Mouse (Mus musculus) ES-Bruce4 (cell line): ENCODE results near the gene Fmnl1. TPM values are rescaled to one million over a fixed set of nuclear protein-coding genes. Genes with fewer than 3 reads are reported as not detected.
"Not testable (repeated sequence)": the region's sequence is repeated elsewhere in the genome, so short reads cannot be mapped to it uniquely, and the experiment has no call there.

Experiments
- H3K27ac ChIP-seq: 2 replicates; pipeline ENCODE4 v1.5.1; 2012; ENCODE audit warnings: low read length, inconsistent platforms; ENCODE audit not compliant: insufficient read depth
- H3K27me3 ChIP-seq: 2 replicates; pipeline ENCODE4 v1.6.1; 2012; ENCODE audit warnings: mild to moderate bottlenecking, low read length, inconsistent platforms; ENCODE audit not compliant: control insufficient read depth, poor library complexity, insufficient read depth, severe bottlenecking
- H3K36me3 ChIP-seq: 2 replicates; pipeline ENCODE4 v1.6.1; 2012; ENCODE audit warnings: inconsistent platforms, mild to moderate bottlenecking, low read length, moderate library complexity; ENCODE audit not compliant: control insufficient read depth, poor library complexity, insufficient read depth, severe bottlenecking
- H3K4me1 ChIP-seq: one replicate; pipeline ENCODE4 v1.8.1; 2011; ENCODE audit warnings: low read length; ENCODE audit not compliant: control insufficient read depth, insufficient read depth
- H3K4me3 ChIP-seq: 2 replicates; pipeline ENCODE4 v1.5.1; 2011; ENCODE audit warnings: low read depth, mild to moderate bottlenecking, low read length
- H3K9ac ChIP-seq: 2 replicates; pipeline ENCODE4 v1.6.1; 2012; ENCODE audit warnings: low read depth, mild to moderate bottlenecking, inconsistent platforms; ENCODE audit not compliant: poor library complexity, severe bottlenecking
- H3K9me3 ChIP-seq: replicated peaks from 2 replicates; pipeline ENCODE4 v1.6.1; 2012; ENCODE audit warnings: mild to moderate bottlenecking, low read length, inconsistent platforms; ENCODE audit not compliant: control insufficient read depth, poor library complexity, insufficient read depth, severe bottlenecking
- CTCF ChIP-seq: IDR thresholded peaks from one replicate; pipeline ENCODE4 v1.8.1; 2011; ENCODE audit warnings: low read depth, low read length
- EP300 ChIP-seq: IDR thresholded peaks from 2 replicates; pipeline ENCODE4 v1.6.1; 2011; ENCODE audit warnings: low read depth, low read length; ENCODE audit not compliant: insufficient read depth
- POLR2A ChIP-seq: IDR thresholded peaks from one replicate; pipeline ENCODE4 v1.8.1; 2011; ENCODE audit warnings: low read length; ENCODE audit not compliant: insufficient read depth
- polyA plus RNA-seq: library from polyadenylated mRNA; stranded (reverse); fragments of >200 nt; gene quantifications from 2 replicates; pipeline ENCODE4 v1.2.4, GENCODE M21; 2011; ENCODE audit warnings: low read depth; ENCODE audit not compliant: missing spikeins, insufficient read depth, insufficient read length

Gene Fmnl1
- polyA plus RNA-seq, 1 experiment: 4.9 TPM

DNA sequence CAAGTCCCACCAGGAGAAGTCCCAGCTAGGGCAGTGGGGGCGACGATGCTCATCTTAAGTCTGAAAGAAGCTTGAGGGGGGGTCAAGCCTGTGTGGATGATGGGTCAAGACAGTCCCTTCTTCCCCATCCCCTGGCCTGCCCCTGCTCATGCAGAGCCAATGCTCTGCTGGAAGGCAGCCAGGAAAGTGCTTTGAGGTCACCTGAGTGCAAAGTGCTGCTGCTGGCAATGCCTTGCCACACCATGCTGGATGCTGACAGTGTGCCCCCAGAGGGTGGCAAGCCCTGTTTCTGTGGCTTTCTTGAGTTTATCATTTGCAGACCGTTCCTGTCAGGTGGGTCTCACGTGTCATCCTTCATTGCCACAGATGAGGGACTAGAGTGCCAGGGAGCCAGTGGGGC is 49.1 kb downstream of the Fmnl1 start:
- Histone ChIP-seq H3K36me3 (no peaks in the 10 kb centered on the region), H3K27ac (no peak overlapping the region), H3K9me3 (no peaks in the 10 kb centered on the region), H3K9ac (no peak overlapping the region), H3K4me1 (no peaks in the 10 kb centered on the region), H3K4me3 (no peak overlapping the region), H3K27me3 (no peaks in the 10 kb centered on the region; the same call in 1 of the 2 replicates)
- no peak for TF ChIP-seq CTCF
- TF ChIP-seq EP300: no peak
- no peak for TF ChIP-seq POLR2A

DNA sequence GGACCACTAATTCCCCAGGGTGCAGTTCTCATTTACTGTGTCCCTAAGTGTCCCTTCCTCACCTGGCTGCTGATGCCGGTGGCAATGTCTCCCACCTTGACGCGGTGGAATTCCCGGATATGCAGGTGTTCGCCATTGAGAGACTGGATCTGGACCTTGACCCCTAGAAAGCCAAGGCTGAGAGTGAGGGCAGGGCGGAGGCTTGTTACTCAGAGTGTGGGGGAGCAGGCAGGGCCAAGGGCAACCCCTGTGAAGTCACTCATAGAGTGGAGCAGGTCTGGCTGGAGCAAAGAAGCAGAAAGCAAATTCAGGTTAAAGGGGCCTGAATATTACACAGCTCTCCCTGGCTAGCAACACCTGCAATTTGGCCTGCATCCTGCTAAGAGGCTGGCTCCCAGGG is 50.5 kb downstream of the Fmnl1 start:
- no peaks in the 10 kb centered on the region for H3K9me3 ChIP-seq
- no peaks in the 10 kb centered on the region for H3K4me1 ChIP-seq
- no peaks in the 10 kb centered on the region; the same call in 1 of the 2 replicates for H3K27me3 ChIP-seq
- no peak overlapping the region for H3K9ac ChIP-seq
- H3K27ac ChIP-seq: no peak overlapping the region
- H3K4me3 ChIP-seq: no peak overlapping the region
- H3K36me3 ChIP-seq: no peaks in the 10 kb centered on the region
- TF ChIP-seq POLR2A (no peak), EP300 (no peak), CTCF (no peak)

DNA sequence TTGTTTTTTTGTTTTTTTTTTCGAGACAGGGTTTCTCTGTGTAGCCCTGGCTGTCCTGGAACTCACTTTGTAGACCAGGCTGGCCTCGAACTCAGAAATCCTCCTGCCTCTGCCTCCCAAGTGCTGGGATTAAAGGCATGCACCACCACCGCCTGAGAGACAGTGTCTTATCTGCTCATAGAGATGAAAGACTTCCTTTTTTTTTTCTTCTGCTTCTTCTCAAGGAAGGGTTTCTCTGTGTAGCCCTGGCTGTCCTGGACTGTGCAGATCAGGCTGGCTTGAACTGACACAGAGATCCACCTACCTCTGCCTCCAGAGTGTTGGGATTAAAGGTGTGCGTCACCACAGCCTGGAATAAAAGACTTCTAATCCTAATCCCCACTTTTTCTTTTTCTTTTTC is 51.8 kb downstream of the Fmnl1 start:
- H3K36me3 ChIP-seq, H3K4me3 ChIP-seq, H3K9me3 ChIP-seq, H3K9ac ChIP-seq, H3K27me3 ChIP-seq, H3K27ac ChIP-seq, H3K4me1 ChIP-seq: not testable (repeated sequence)

DNA sequence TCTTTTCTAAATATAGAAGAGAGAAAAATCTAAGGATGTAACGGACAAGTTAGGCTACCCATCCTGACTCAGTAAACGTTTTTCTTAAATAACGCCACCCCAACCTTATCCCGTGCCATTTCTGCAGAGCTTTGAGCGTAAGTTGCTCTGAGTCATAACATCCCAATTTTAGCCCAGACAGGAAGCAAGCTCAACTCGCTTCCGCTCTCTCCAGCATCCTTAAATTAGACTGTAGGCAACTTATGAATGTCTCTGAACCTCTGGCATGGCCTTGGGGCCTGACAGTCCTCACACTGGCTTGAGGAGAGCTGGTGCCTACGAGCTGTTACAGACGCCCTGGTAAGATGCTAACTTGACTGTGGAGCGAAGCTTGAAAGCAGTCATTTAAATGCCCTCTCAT is 52.5 kb downstream of the Fmnl1 start:
- TF ChIP-seq EP300: no peak
- no peak for TF ChIP-seq CTCF
- TF ChIP-seq POLR2A: no peak
- no peaks in the 10 kb centered on the region for H3K36me3 ChIP-seq
- no peaks in the 10 kb centered on the region for H3K27me3 ChIP-seq
- H3K9ac ChIP-seq: no peak overlapping the region
- H3K4me1 ChIP-seq: no peaks in the 10 kb centered on the region
- no peaks in the 10 kb centered on the region for H3K9me3 ChIP-seq
- no peak overlapping the region for H3K27ac ChIP-seq
- H3K4me3 ChIP-seq: no peak overlapping the region

- no peaks in the 10 kb centered on the region for H3K9me3 ChIP-seq
- H3K4me3 ChIP-seq: peak overlapping the region; percentile 27; the same call in 1 of the 2 replicates
- H3K4me1 ChIP-seq: no peaks in the 10 kb centered on the region
- H3K36me3 ChIP-seq: no peaks in the 10 kb centered on the region
- H3K9ac ChIP-seq: no peak overlapping the region
- no peak overlapping the region for H3K27ac ChIP-seq
- H3K27me3 ChIP-seq: no peaks in the 10 kb centered on the region
- no peak for TF ChIP-seq EP300
- TF ChIP-seq CTCF: no peak
- no peak for TF ChIP-seq POLR2A
Measured at GRCm38 (mm10) chr11:103223951-103224456, 53.1 kb downstream of the Fmnl1 start.

- Histone ChIP-seq H3K9me3 (no peaks in the 10 kb centered on the region), H3K27me3 (no peaks in the 10 kb centered on the region), H3K4me3 (no peak overlapping the region), H3K27ac (no peak overlapping the region), H3K4me1 (no peaks in the 10 kb centered on the region), H3K36me3 (no peaks in the 10 kb centered on the region), H3K9ac (no peak overlapping the region)
- peak; percentile 11 for TF ChIP-seq CTCF
- TF ChIP-seq EP300: no peak
- no peak for TF ChIP-seq POLR2A
Measured at GRCm38 (mm10) chr11:103229608-103230007, 58.7 kb downstream of the Fmnl1 start.
